Mouse (Mus musculus) lung, postnatal 0 days (tissue): ENCODE data around the gene Fli1.

Experiments
- CTCF ChIP-seq: IDR thresholded peaks from 2 replicates; pipeline ENCODE4 v1.5.1; 2016; ENCODE audit warnings: antibody characterized with exemption, mild to moderate bottlenecking
- EP300 ChIP-seq: IDR thresholded peaks from 2 replicates; pipeline ENCODE4 v1.6.1; 2016; ENCODE audit warnings: antibody characterized with exemption, mild to moderate bottlenecking, control low read depth

DNA sequence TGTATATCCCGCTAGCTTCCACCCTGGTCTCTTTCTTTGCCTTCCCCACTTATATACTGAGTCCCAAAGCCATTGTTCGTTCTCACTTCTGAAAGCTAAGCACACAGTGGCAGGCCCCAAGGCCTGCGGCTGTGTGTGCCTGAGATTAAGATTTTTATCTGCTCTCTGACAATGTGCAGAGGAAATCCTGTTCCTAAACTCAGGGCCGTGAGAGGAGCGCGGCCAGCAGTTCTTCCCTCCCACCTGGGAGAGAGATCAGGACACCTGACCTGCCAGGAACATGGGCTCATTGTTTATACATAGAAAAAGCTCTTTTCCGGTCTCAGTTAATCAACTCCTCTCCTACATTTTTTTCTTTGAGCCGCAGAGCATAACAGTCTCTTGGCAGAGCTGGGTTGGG is 36.5 kb downstream of the Fli1 start:
- no peak for TF ChIP-seq CTCF
- peak; percentile 88 for TF ChIP-seq EP300
